Mouse (Mus musculus) B cell, adult 2 months (primary cell): ENCODE measurements around the gene Vps37c.

ENCODE experiments used
- DNase-seq, 2 experiments: peaks; one replicate each; pipeline ENCODE4 v3.0.0; 2022

The Vps37c gene

GRCm38 (mm10) chr19:10742565-10742964 is 54.0 kb downstream of the Vps37c start:
- DNase-seq, result no peak

DNA sequence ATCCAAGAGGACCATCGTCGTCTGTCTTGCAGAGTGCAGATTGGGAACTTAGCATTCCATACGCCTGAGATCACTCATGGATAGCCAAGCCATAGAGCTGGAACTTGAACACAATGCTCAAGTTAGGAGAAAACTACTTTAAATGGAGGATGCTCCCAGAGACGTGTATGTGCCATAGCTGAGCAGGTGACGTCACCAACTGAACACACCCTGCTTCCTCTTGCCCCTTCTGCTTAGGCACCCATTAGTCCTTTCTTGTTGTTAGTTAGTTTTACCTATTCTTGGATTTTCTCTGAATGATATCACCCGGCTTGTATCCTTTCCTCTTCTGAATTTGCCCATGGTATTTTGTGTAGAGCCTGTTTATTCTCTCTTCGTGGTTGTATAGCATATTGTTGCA is 58.6 kb downstream of the Vps37c start:
- no peak for DNase-seq

GRCm38 (mm10) chr19:10747718-10748117 is 59.2 kb downstream of the Vps37c start:
- DNase-seq, result no peak

DNA sequence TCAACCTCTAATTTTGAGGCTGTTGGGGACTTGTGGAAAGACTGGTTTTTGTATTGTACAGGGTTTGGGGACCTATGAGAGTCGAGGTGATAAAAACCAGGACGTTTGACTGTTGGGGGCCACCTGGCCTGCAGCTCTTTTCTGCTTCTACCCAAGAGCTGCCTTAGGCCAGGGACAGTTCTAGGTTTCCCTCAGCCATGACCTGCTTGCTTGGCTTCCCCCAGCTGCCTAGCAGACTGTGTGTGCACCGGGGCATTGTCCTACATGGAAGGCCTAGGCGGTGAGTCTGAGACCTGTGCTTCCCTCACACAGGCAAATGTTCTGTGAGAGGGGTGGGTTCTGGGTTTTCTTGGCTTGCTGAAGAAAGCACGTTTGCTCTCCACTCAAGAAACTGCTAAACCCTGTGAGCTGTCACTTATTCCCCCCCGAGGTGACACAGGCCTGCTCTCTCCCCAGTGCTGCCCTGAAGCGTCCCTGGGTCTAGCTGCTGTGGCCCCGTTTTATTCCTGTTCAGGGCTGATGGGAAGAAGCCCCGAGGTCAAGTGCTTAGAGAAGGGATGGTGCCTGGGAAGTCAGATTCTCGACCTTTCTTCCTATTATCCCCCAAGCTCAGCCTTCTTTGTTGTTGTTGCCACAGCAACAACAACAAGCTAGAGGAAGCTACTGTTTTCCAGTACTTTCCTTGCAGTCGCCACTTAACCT is 60.0 kb downstream of the Vps37c start:
- no peak for DNase-seq

DNA sequence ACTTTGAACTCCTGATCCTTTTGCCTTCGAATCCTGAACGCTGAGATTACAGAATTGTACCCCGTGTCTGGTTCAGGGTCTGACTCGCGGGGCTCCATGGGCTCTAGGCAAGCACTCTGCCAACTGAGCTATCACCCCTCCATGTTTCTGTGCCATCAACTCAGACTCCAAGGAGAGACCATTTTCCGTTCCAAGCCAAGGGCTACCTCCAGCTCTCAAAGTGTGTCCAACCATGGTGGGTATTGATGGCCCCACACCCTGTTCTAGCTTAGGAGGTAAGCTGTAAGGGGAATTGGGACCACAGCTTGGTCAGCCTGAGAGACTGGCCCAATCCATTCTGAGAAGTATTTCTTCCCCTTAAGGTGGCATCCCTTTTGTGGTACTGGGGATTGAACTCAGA is 60.8 kb downstream of the Vps37c start:
- no peak for DNase-seq

GRCm38 (mm10) chr19:10750161-10750560 is 61.6 kb downstream of the Vps37c start:
- DNase-seq, result no peak

DNA sequence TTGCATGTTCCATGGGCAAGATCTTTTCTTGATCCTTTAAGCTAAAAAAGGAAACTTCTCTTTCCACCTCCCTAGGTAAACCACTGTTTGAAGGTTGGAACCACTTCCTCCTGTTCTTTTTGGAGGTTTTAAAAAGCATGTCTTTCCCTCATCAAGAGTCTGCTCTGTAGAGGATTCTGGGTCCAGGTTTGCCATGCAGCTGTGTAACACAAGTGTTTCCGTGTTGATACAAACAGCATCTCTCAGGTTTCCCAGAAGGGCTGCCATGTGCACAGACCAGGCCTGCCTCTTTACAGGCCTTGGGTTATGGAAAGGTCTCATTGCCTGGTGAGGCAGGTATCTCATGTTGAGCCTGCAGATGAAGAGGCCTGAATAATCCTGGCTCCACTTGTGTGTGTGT is 63.1 kb downstream of the Vps37c start:
- DNase-seq, result no peak

DNA sequence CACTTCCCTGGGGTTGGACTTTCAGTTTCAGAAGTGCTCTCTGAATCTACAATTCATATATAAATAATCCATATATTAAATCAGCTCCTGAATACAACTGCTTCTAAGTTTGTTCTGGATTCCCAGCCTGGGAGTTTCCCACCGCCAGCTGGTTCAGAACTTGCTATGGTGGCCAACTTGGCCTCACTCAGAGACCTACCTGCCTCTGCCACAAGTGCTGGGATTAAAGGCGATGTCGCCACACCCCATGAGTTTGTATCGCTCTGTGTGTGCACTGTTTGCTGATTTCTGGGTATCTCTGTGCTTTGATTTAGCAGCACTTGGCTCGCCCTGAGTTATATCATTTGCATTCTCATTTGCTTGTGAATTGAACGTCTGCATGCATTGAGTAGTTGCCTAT is 63.6 kb downstream of the Vps37c start:
- no peak for DNase-seq

- DNase-seq, result no peak
These were observed 64.1 kb downstream of the Vps37c start for GRCm38 (mm10) chr19:10752646-10753045.

- no peak for DNase-seq
These were observed 68.6 kb downstream of the Vps37c start for GRCm38 (mm10) chr19:10757125-10757524.

- DNase-seq, result no peak
These were observed 69.0 kb downstream of the Vps37c start for GRCm38 (mm10) chr19:10757526-10757925.

- no peak for DNase-seq
These were observed 70.2 kb downstream of the Vps37c start for GRCm38 (mm10) chr19:10758708-10759107.

DNA sequence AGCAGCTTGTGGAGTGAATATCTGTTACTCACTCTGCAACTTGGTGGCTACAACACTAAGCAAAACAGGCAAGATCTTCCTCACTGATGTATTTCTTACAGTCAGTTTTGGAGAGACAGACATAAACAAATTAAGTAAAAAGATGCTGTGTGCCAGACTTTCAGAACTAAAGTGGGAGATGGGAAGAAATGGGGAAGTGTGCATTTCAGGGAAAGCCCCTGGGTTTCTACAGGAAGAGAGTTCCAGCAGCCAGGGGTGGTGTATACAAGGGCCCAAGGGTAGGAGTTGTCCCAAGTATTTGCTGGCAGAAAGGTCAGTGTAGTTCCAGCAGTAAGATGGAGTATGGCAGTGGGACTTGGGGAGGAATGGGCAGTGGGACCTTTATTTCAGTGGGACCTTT is 71.0 kb downstream of the Vps37c start:
- no peak for DNase-seq

DNA sequence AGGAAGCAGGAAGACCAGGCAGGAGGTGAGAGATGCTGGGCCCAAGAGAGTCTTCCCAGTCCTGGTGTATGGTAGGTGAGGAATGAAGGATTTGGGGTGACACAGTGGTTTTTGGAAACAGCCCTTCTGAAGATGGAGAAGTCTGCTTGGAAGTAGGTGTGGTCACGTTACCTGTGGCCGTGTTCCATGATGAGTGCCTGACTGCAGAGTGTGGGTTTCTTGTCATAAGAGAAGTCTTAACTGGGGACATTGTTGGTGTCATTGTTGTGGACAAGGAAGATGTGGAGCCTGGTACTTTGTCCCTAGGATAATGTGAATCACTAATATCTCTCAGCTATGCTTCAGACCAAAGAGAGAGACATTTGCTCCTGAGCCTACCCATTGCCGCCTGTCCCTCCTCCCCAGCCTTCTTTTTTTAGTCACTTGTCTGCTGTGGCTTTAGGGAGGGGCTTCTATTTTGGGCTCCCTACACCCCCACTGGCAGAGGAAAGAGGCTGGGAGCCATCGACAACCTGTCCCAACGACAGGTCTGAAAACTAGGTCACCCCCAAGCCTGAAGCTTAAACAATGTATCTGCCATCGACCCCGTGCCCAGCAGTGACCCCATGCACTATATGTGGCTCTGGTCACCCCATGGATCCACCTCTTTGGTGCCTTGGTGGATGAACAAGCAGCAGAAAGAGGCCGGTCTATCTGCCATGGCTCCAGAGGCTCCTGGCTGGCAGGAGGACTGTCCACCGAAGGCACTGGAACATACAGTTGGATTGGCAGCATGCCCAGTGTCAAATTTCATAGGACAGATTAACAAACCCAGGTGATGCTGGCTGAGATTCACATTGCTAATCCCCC is 71.7 kb downstream of the Vps37c start:
- no peak for DNase-seq

- no peak for DNase-seq
These were observed 73.4 kb downstream of the Vps37c start for GRCm38 (mm10) chr19:10761794-10762415.

DNA sequence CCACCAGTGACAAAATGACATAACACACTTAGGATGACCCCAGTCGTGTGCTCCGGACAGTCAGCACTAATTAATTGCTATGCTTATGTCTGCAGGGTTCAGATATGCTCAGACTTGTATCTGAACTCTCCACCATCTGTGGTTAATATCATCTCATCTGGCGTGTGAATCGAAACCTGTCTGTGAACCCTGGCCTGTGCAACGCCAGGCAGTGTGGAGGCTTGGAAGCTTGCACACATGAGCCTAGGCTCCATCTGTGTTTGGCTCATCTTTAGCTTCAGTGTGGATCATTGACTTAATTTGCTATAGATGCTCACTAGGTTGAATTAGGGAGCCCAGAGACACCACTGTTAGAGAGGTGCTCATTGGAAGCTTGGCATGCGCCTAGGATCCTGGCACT is 73.9 kb downstream of the Vps37c start:
- no peak for DNase-seq

DNA sequence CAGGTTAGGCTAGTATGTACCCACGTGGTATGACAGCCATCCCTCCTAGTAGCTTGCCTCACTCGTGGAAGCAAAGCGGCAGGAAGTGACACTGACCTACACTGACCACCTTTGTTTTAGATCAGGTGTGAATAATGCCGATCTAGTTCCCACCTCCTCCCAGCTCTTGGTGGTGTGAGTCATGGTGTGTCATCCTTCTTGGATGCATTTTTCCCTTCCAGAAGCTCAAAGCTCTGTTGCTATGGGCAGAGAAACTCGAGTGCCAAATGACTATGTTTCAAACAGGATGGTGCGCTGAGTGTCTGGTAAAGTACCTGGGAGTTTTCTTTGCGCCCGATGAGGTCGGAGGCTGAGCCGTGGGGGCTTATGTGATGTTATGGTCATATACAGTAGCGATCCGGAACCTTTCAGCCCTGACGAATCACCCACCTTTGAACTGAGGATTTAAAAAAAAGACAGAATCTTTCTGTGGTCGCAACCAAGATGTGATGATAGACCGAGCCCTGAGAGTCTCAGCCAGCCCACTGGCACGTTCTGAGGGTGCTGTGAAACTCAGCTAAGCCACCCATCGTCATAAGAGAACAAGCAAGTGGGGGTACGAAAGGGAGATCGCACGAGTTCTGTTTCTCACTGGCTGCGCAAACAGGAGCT is 75.0 kb downstream of the Vps37c start:
- no peak for DNase-seq
